Comparison of ENCODE assay signal across 20 mouse cellular contexts in genomic region chr10:128655254-128655653, GRCm38 (mm10). TPM values are rescaled to one million over a fixed set of nuclear protein-coding genes. Genes with fewer than 3 reads are reported as not detected.
DNase-seq lines count a peak whose midpoint lies in the region; ATAC-seq and TF ChIP-seq lines count a peak whose summit lies in the region.
"Had no signal": no experiment of that assay in that cellular context is flagged by ENCODE, and none has a peak within 500 bp of the region (broad histone marks: within the 10 kb centered on the region; RNA-seq: fewer than 3 reads in every experiment).

No protein-coding gene starts in this region.

- H3K79me2 ChIP-seq in MEL (ENCODE audit: control insufficient read depth, insufficient read depth, low read length, poor library complexity): no peaks in the 10 kb centered on the region

- peak; percentile 86 for ATAC-seq in erythroid progenitor cell, adult 5-6 weeks (replicated peaks; ENCODE audit: low FRiP score, poor library complexity, severe bottlenecking)
- peak; percentile 66; the same call in 1 of the 2 replicates for ATAC-seq in liver, postnatal 0 days
- ATAC-seq in neural tube, embryonic 15.5 days (ENCODE audit: low FRiP score): no peak
- no peak for ATAC-seq in forebrain, embryonic 14.5 days
- ATAC-seq: forebrain, postnatal 0 days had no signal

- TF ChIP-seq POLR2A in MEL (IDR thresholded peaks at IDR 0.05; ENCODE audit: control insufficient read depth in 1 of 2, insufficient read depth in 1 of 2, low read depth in 1 of 2, low read length in 2 of 2, poor library complexity in 1 of 2): no peak

- TF ChIP-seq EP300 in MEL (IDR thresholded peaks at IDR 0.05; ENCODE audit: low read depth in 1 of 2, low read length in 2 of 2): no peak
- no peak for TF ChIP-seq EP300 in liver, postnatal 0 days (IDR thresholded peaks at IDR 0.05; ENCODE audit: low read depth)

- no peak overlapping the region for H3K9ac ChIP-seq in MEL (ENCODE audit: control insufficient read depth, low read depth, low read length, poor library complexity, severe bottlenecking)
- H3K9ac ChIP-seq in liver, postnatal 0 days (replicated peaks): no peak overlapping the region
- H3K9ac ChIP-seq in neural tube, embryonic 15.5 days (replicated peaks): no peak overlapping the region
- no peak overlapping the region for H3K9ac ChIP-seq in forebrain, embryonic 14.5 days (ENCODE audit: low read length)
- H3K9ac ChIP-seq: forebrain, postnatal 0 days; heart, embryonic 12.5 days; hindbrain, embryonic 14.5 days; limb, embryonic 13.5 days had no signal

- H3K36me3 ChIP-seq in MEL (ENCODE audit: control insufficient read depth in 1 of 2, insufficient read depth in 2 of 2, low read length in 2 of 2): peaks cover 0 to 3% of the 10 kb centered on the region in 2 experiments; a peak in 1 of 4 replicates
- H3K36me3 ChIP-seq in liver, postnatal 0 days (replicated peaks; ENCODE audit: insufficient read depth, low read length): no peaks in the 10 kb centered on the region
- 0 out of 2 replicates have a peak, but pooled peaks cover 2% of the 10 kb centered on the region for H3K36me3 ChIP-seq in neural tube, embryonic 15.5 days
- no peaks in the 10 kb centered on the region for H3K36me3 ChIP-seq in forebrain, embryonic 14.5 days (ENCODE audit: control insufficient read depth, insufficient read depth, low read length)
- H3K36me3 ChIP-seq: heart, embryonic 12.5 days; limb, embryonic 13.5 days; midbrain, embryonic 10.5 days had no signal

- peaks cover 11 to 30% of the 10 kb centered on the region in 2 experiments for H3K27me3 ChIP-seq in MEL (ENCODE audit: control insufficient read depth in 1 of 2, insufficient read depth in 2 of 2, low read length in 2 of 2)
- no peaks in the 10 kb centered on the region for H3K27me3 ChIP-seq in liver, postnatal 0 days (ENCODE audit: insufficient read depth, low read length)
- H3K27me3 ChIP-seq in neural tube, embryonic 15.5 days (replicated peaks): no peaks in the 10 kb centered on the region
- no peaks in the 10 kb centered on the region for H3K27me3 ChIP-seq in forebrain, embryonic 14.5 days (replicated peaks; ENCODE audit: control insufficient read depth, insufficient read depth, low read length)
- H3K27me3 ChIP-seq: heart, embryonic 12.5 days; limb, embryonic 13.5 days had no signal

- peak; percentile 29 for DNase-seq in kidney, postnatal 14 days
- DNase-seq in kidney, adult 11 months: no peak
- DNase-seq in MEL (ENCODE audit: low read depth, low spot score): peak; percentile 44
- DNase-seq in liver, postnatal 0 days: no peak
- DNase-seq in forebrain, embryonic 14.5 days (ENCODE audit: low spot score): no peak
- no peak for DNase-seq in Muller cell, postnatal 12 days (ENCODE audit: inconsistent ontology term)
- DNase-seq: cerebellum, postnatal 10 days; forebrain, postnatal 0 days; kidney, adult 18-20 months; retina, postnatal 1 day; right cerebral cortex, postnatal 4 days; thymus, adult 18-20 months had no signal

- TF ChIP-seq RAD21 in MEL (IDR thresholded peaks at IDR 0.05; ENCODE audit: low read depth, low read length): no peak

- H3K4me3 ChIP-seq in MEL (ENCODE audit: control insufficient read depth in 1 of 2, insufficient read depth in 1 of 2, low read depth in 2 of 2, low read length in 2 of 2): no peak overlapping the region
- no peak overlapping the region for H3K4me3 ChIP-seq in liver, postnatal 0 days (ENCODE audit: low read depth, low read length)
- H3K4me3 ChIP-seq in neural tube, embryonic 15.5 days (replicated peaks): no peak overlapping the region
- no peak overlapping the region for H3K4me3 ChIP-seq in forebrain, embryonic 14.5 days (ENCODE audit: low read depth, low read length)
- H3K4me3 ChIP-seq: erythroblast, embryonic 14.5 days; heart, embryonic 12.5 days; limb, embryonic 13.5 days; midbrain, embryonic 10.5 days had no signal

- TF ChIP-seq CTCF in MEL (IDR thresholded peaks at IDR 0.05 in 2 of 3, conservative IDR thresholded peaks at IDR 0.05 in 1 of 3; ENCODE audit: control insufficient read depth in 1 of 3, insufficient read depth in 1 of 3, low read depth in 2 of 3, low read length in 3 of 3, poor library complexity in 1 of 3, severe bottlenecking in 1 of 3): no peak
- TF ChIP-seq CTCF in liver, postnatal 0 days (IDR thresholded peaks at IDR 0.05; ENCODE audit: low read depth): no peak

- H3K27ac ChIP-seq in MEL (ENCODE audit: control insufficient read depth, low read depth, low read length): no peak overlapping the region
- H3K27ac ChIP-seq in liver, postnatal 0 days (ENCODE audit: low read depth): no peak overlapping the region
- no peak overlapping the region for H3K27ac ChIP-seq in neural tube, embryonic 15.5 days (replicated peaks)
- no peak overlapping the region for H3K27ac ChIP-seq in forebrain, embryonic 14.5 days (ENCODE audit: low read depth, low read length)
- H3K27ac ChIP-seq: hindbrain, embryonic 14.5 days; limb, embryonic 13.5 days; midbrain, embryonic 10.5 days had no signal

- H3K9me3 ChIP-seq in MEL (replicated peaks; ENCODE audit: insufficient read depth, low read length): no peaks in the 10 kb centered on the region
- H3K9me3 ChIP-seq in liver, postnatal 0 days (ENCODE audit: low read length): no peaks in the 10 kb centered on the region
- H3K9me3 ChIP-seq in neural tube, embryonic 15.5 days (replicated peaks): no peaks in the 10 kb centered on the region
- no peaks in the 10 kb centered on the region for H3K9me3 ChIP-seq in forebrain, embryonic 14.5 days (replicated peaks; ENCODE audit: control insufficient read depth, low read length)
- H3K9me3 ChIP-seq: heart, embryonic 12.5 days; limb, embryonic 13.5 days; midbrain, embryonic 10.5 days had no signal

- WGBS in liver, postnatal 0 days (ENCODE audit: insufficient replicate concordance): 47% methylated on average over 3 of the region's 3 CpGs
- WGBS in neural tube, embryonic 15.5 days: 87% methylated on average over 3 of the region's 3 CpGs
- WGBS in forebrain, embryonic 14.5 days: 89% methylated on average over 3 of the region's 3 CpGs

- no peak overlapping the region for H3K4me2 ChIP-seq in liver, postnatal 0 days (ENCODE audit: low read depth, low read length)
- H3K4me2 ChIP-seq in neural tube, embryonic 15.5 days: no peak overlapping the region
- H3K4me2 ChIP-seq in forebrain, embryonic 14.5 days (ENCODE audit: low read length): no peak overlapping the region
- H3K4me2 ChIP-seq: heart, embryonic 12.5 days; hindbrain, embryonic 14.5 days; limb, embryonic 13.5 days had no signal

- H3K4me1 ChIP-seq in MEL (ENCODE audit: control insufficient read depth in 1 of 2, insufficient read depth in 2 of 2, low read length in 2 of 2): peaks cover 0 to 2% of the 10 kb centered on the region in 2 experiments; a peak in 1 of 4 replicates
- H3K4me1 ChIP-seq in liver, postnatal 0 days (ENCODE audit: insufficient read depth): peaks cover 18% of the 10 kb centered on the region
- H3K4me1 ChIP-seq in neural tube, embryonic 15.5 days: no peaks in the 10 kb centered on the region; the same call in 1 of the 2 replicates
- no peaks in the 10 kb centered on the region for H3K4me1 ChIP-seq in forebrain, embryonic 14.5 days (ENCODE audit: control insufficient read depth, insufficient read depth, low read length)
- H3K4me1 ChIP-seq: limb, embryonic 13.5 days had no signal

RNA-seq across cellular contexts. Expression of gene Ikzf4, which starts 9.5 kb away (rescaled TPM):
- not detected in 2 replicates for total RNA-seq in MEL (2012; rRNA removed)
- polyA plus RNA-seq in MEL (2012; ENCODE audit: insufficient read depth in 1 of 2, insufficient read length in 2 of 2, low read depth in 1 of 2, low replicate concordance in 2 of 2, missing spikeins in 1 of 2): under 1 TPM in 1 of 2 experiments, not detected in 1; 0.03 TPM
- not detected in 2 replicates for total RNA-seq in erythroid progenitor cell, adult 5-6 weeks (2015; ENCODE audit: low replicate concordance)
- not detected in 2 replicates for total RNA-seq in erythroid progenitor cell, adult 5-6 weeks (2017; ENCODE audit: low replicate concordance)
- polyA plus RNA-seq in liver, postnatal 0 days (2015; fragmentation: Nextera tagmentation; extraction: Ambion mirVana): 0.18 and 0.40 TPM in 2 replicates
- polyA plus RNA-seq in neural tube, embryonic 15.5 days (2015; fragmentation: Nextera tagmentation; extraction: Ambion mirVana): 15.2 and 17.0 TPM in 2 replicates
- polyA plus RNA-seq in forebrain, embryonic 14.5 days (2014; fragmentation: Nextera tagmentation; extraction: Ambion mirVana): 6.5 and 9.2 TPM in 2 replicates

RNA-seq across cellular contexts. Expression of gene Suox, which starts 18.6 kb away (rescaled TPM):
- total RNA-seq in MEL (2012; rRNA removed): 4.7 and 4.9 TPM in 2 replicates
- 1 to 10 TPM in 1 of 2 experiments, not detected in 1; 7.2 TPM for polyA plus RNA-seq in MEL (2012; ENCODE audit: insufficient read depth in 1 of 2, insufficient read length in 2 of 2, low read depth in 1 of 2, low replicate concordance in 2 of 2, missing spikeins in 1 of 2)
- total RNA-seq in erythroid progenitor cell, adult 5-6 weeks (2015; ENCODE audit: low replicate concordance): 21.4 and 35.7 TPM in 2 replicates
- total RNA-seq in erythroid progenitor cell, adult 5-6 weeks (2017; ENCODE audit: low replicate concordance): 27.7 and 43.4 TPM in 2 replicates
- 27.7 and 27.9 TPM in 2 replicates for polyA plus RNA-seq in liver, postnatal 0 days (2015; fragmentation: Nextera tagmentation; extraction: Ambion mirVana)
- 15.7 and 17.0 TPM in 2 replicates for polyA plus RNA-seq in neural tube, embryonic 15.5 days (2015; fragmentation: Nextera tagmentation; extraction: Ambion mirVana)
- polyA plus RNA-seq in forebrain, embryonic 14.5 days (2014; fragmentation: Nextera tagmentation; extraction: Ambion mirVana): 9.1 and 9.8 TPM in 2 replicates

RNA-seq across cellular contexts. Expression of gene Rps26, which starts 28.7 kb away (rescaled TPM):
- total RNA-seq in MEL (2012; rRNA removed): 2,338 and 2,523 TPM in 2 replicates
- polyA plus RNA-seq in MEL (2012; ENCODE audit: insufficient read depth in 1 of 2, insufficient read length in 2 of 2, low read depth in 1 of 2, low replicate concordance in 2 of 2, missing spikeins in 1 of 2): 1,000 to 10,000 TPM in 1 of 2 experiments, not detected in 1; 2,530 TPM
- 581 and 593 TPM in 2 replicates for total RNA-seq in erythroid progenitor cell, adult 5-6 weeks (2015; ENCODE audit: low replicate concordance)
- total RNA-seq in erythroid progenitor cell, adult 5-6 weeks (2017; ENCODE audit: low replicate concordance): 151 and 338 TPM in 2 replicates
- 469 and 517 TPM in 2 replicates for polyA plus RNA-seq in liver, postnatal 0 days (2015; fragmentation: Nextera tagmentation; extraction: Ambion mirVana)
- polyA plus RNA-seq in neural tube, embryonic 15.5 days (2015; fragmentation: Nextera tagmentation; extraction: Ambion mirVana): 381 and 453 TPM in 2 replicates
- polyA plus RNA-seq in forebrain, embryonic 14.5 days (2014; fragmentation: Nextera tagmentation; extraction: Ambion mirVana): 522 and 721 TPM in 2 replicates

RNA-seq across cellular contexts. Expression of gene Rab5b, which starts 40.8 kb away (rescaled TPM):
- 16.2 and 18.7 TPM in 2 replicates for total RNA-seq in MEL (2012; rRNA removed)
- 10 to 100 TPM; 23.3 to 45.7 TPM for polyA plus RNA-seq in MEL (2012; ENCODE audit: insufficient read depth in 1 of 2, insufficient read length in 2 of 2, low read depth in 1 of 2, low replicate concordance in 2 of 2, missing spikeins in 1 of 2)
- 30.6 and 54.1 TPM in 2 replicates for total RNA-seq in erythroid progenitor cell, adult 5-6 weeks (2015; ENCODE audit: low replicate concordance)
- total RNA-seq in erythroid progenitor cell, adult 5-6 weeks (2017; ENCODE audit: low replicate concordance): 37.7 and 46.8 TPM in 2 replicates
- polyA plus RNA-seq in liver, postnatal 0 days (2015; fragmentation: Nextera tagmentation; extraction: Ambion mirVana): 23.0 and 26.2 TPM in 2 replicates
- 103 and 108 TPM in 2 replicates for polyA plus RNA-seq in neural tube, embryonic 15.5 days (2015; fragmentation: Nextera tagmentation; extraction: Ambion mirVana)
- 89.4 and 98.8 TPM in 2 replicates for polyA plus RNA-seq in forebrain, embryonic 14.5 days (2014; fragmentation: Nextera tagmentation; extraction: Ambion mirVana)

RNA-seq across cellular contexts. Expression of gene Pmel, which starts 48.7 kb away (rescaled TPM):
- 0.13 and 0.15 TPM in 2 replicates for total RNA-seq in MEL (2012; rRNA removed)
- polyA plus RNA-seq in MEL (2012; ENCODE audit: insufficient read depth in 1 of 2, insufficient read length in 2 of 2, low read depth in 1 of 2, low replicate concordance in 2 of 2, missing spikeins in 1 of 2): under 1 TPM in 1 of 2 experiments, not detected in 1; 0.45 TPM
- total RNA-seq in erythroid progenitor cell, adult 5-6 weeks (2015; ENCODE audit: low replicate concordance): not detected in 2 replicates
- 0.39 TPM in 1 of 2 replicates, not detected in the other for total RNA-seq in erythroid progenitor cell, adult 5-6 weeks (2017; ENCODE audit: low replicate concordance)
- polyA plus RNA-seq in liver, postnatal 0 days (2015; fragmentation: Nextera tagmentation; extraction: Ambion mirVana): 0.46 and 0.69 TPM in 2 replicates
- 0.49 and 1.1 TPM in 2 replicates for polyA plus RNA-seq in neural tube, embryonic 15.5 days (2015; fragmentation: Nextera tagmentation; extraction: Ambion mirVana)
- polyA plus RNA-seq in forebrain, embryonic 14.5 days (2014; fragmentation: Nextera tagmentation; extraction: Ambion mirVana): 0.27 and 0.83 TPM in 2 replicates
- total RNA-seq: gastrocnemius, adult 18-20 months had no signal
- polyA plus RNA-seq: erythroblast, embryonic 14.5 days had no signal

Comparison
In these comparisons a context has a peak if more than half of its experiments do, and no peak if none do; other contexts are left out.
1. DNase-seq: peak in kidney, postnatal 14 days (single experiment) and MEL (single experiment); none in kidney, adult 11 months (single experiment), liver, postnatal 0 days (single experiment), forebrain, embryonic 14.5 days (single experiment) and Muller cell, postnatal 12 days (single experiment).
2. ATAC-seq: peak in erythroid progenitor cell, adult 5-6 weeks (single experiment) and liver, postnatal 0 days (single experiment); none in neural tube, embryonic 15.5 days (single experiment) and forebrain, embryonic 14.5 days (single experiment).